Mouse (Mus musculus): ENCODE measurements around the gene Rhod. TPM values are rescaled to one million over a fixed set of nuclear protein-coding genes. Genes with fewer than 3 reads are reported as not detected.
"Not testable (repeated sequence)": the region's sequence is repeated elsewhere in the genome, so short reads cannot be mapped to it uniquely, and the experiment has no call there.

Rhod gene
- total RNA-seq (2021) (10 to 100 TPM; 25.7 to 36.4 TPM), polyA plus RNA-seq (2012; rRNA removed) (35.2 and 39.5 TPM in 2 replicates)
- long read RNA-seq, transcript Rhod-201 (5 exons, 1,344 nt): major isoform, 12 of 21 reads
- long read RNA-seq, transcript Rhod-202 (4 exons, 1,495 nt): minor isoform, 8 of 21 reads
- long read RNA-seq, partial matches to known transcripts: 0 of 21 reads
- long read RNA-seq, other reads (novel, unspliced or antisense): 0 of 21 reads

- DNase-seq: peak; percentile 89
These were observed at the start of gene Rhod for GRCm38 (mm10) chr19:4439161-4439801. Gene Rhod, minus strand, starts transcription at chr19:4439432.

DNA sequence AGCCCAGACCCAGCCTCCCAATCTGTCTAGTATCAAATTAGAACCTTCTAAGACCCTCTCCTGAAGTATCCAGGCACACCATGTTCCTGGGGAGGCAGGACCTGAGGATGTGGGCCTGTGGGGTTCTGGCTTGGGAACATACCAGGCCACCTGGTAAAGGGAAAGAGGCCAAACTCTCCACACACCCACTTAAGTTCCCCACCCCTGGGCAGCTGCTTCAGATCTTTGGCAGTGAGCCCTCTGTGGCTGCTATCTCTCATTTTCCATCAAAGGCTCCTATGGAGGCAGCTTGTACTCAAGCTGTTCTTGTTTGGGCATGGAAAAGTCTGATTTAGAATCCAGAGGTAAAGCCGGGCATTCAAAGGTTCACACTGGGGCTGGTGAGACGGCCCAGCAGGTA lies 48.6 kb upstream of the Rhod start:
- no peak for DNase-seq

DNA sequence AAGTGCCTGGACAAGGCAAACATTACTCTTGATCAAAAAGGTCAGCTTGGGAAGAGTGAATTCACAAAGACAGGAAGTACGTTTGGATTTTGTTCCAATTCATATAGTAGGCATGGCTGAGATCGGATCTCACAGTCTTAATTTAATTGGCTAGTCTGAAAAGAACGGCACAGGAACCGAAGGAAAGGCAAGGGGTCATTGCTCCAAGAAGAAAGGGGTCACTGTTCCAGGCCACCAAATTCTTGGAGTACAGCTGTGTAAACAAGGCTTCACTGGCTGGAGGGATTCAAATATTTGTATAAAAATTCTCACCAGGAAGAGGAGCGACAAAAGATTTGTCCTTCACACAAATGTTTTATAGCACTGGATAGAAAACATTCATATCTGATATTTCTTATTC lies 45.8 kb upstream of the Rhod start:
- no peak for DNase-seq

DNA sequence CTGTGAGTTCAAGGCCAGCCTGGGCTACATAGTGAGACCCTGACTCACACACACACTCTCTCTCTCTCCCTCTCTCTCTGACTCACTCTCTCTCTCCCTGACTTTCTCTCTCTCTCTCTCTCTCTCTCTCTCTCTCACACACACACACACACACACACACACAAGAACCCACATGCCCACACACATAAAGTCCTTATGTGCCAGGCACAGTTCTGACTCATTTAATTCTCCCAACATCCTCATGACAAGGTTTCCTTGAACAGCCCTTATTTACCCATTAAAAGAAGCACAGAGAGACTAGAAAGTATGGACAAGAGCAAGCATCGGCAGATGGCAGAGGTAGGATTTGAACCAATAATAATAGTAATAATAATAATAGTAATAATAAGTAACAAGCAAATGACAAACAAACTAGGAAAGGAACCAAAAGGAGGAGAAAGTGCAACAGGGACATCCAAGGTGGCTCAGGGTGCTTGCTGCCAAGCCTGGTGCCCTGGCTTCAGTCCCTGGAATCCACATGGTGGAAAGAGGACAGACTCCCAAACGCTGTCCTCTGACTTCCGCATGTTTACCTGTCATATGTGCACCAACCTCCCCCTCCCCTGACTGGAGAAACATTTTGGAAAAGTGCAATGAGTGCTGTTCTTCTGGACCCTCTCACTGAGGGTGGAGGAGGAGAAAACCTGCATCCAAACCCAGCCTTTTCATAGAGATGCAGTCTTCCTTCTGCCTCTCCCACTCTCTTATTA lies 43.1 kb upstream of the Rhod start:
- peak; percentile 45 for DNase-seq

DNA sequence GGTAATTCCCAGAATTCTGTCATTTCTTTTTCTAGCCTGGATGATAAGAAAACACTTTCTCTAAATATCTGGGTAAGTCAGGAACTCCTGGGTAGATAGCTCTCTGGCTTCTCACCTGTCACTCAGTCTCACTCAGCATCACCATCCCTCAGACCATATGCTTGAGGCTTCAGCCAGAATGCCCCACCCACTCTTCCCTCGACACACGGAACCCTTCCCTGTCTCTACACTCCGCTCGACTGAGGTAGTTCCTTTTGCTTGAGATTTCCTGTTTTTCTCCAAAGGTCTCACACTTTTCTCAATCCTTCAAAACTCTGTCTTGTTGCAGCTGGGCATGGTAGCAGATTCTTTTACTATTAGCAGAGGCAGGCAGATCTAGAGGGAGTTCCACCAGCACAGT lies 42.1 kb upstream of the Rhod start:
- DNase-seq: no peak

DNA sequence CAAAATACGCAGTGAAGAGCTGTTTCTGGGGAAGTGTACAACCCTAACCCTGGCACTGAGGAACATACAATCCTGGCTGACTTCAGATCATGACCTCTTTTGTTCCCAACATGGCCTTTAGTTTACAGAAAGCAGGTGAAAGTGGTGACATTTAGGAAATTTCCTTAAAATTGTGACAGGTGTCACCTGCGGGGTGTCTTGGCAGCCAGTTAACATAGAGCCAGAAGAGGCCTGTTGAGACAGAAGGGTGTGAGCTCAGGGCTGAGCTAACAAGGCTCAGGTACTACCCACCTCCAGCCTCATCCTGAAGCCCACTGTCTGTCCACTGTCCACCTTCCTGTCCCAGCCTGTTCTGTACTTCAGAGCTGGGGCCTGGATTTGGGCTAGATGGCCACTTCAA lies 40.8 kb upstream of the Rhod start:
- no peak for DNase-seq

DNA sequence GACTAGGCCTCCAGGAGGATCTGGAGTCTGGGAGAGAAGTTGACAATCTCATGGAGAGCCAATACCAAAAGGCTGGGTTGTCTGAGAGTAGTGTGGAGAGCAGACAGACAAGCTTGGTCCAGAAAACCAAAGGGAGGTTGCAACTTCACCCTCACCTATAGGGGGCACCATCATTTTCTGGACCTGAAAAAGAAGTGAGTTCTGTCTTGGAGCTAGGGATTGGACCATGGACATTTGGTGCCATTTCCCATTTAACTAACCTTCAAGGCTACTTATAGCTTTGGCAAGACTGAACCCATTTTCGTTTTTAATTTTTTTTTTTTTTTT lies 38.9 kb upstream of the Rhod start:
- DNase-seq: no peak

DNA sequence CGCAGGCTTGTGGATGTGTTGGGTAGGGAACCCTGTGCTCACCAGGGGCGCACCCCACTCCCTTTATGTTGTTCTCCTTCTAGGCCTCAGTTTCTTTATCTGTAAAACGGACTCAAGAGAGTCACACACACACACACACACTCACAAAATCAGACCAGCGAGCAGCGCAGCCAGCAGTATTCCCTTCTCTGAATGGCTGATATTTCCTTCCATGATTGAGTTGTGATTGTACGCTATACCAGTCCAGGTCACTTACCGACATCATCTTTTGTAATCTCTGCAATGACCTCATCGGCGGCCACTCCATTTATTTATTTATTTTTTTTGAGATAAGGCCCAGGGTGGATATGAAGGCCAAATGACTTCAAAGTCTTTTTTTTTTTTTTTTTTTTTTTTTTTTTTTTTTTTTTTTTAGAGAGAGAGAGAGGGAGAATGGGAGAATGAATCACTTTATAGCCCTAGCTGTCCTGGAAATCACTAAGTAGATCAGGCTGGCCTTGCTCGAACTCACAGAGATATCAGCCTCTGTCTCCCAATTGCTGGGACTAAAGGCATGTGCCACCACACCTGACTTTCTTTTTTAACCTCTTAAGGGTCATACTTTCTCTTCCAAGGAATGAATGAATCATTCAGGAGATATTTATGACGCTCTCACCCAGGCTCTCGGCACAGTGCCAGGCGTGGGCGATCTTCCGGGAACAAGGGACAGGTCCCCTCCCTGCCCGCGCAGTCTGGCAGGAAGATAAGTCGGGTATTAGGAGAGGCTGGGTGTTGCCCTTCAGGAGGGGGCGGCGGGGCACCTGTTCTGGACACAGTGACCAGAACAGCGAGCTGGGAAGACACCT lies 38.3 kb upstream of the Rhod start, which contains the start of gene Syt12:
Gene Syt12 (minus strand): TSS at position 103 of the 845 bp plus-strand sequence.
- DNase-seq: peak; percentile 87

- DNase-seq: peak; percentile 75
These were observed 37.5 kb upstream of the Rhod start for GRCm38 (mm10) chr19:4476601-4477257.

DNA sequence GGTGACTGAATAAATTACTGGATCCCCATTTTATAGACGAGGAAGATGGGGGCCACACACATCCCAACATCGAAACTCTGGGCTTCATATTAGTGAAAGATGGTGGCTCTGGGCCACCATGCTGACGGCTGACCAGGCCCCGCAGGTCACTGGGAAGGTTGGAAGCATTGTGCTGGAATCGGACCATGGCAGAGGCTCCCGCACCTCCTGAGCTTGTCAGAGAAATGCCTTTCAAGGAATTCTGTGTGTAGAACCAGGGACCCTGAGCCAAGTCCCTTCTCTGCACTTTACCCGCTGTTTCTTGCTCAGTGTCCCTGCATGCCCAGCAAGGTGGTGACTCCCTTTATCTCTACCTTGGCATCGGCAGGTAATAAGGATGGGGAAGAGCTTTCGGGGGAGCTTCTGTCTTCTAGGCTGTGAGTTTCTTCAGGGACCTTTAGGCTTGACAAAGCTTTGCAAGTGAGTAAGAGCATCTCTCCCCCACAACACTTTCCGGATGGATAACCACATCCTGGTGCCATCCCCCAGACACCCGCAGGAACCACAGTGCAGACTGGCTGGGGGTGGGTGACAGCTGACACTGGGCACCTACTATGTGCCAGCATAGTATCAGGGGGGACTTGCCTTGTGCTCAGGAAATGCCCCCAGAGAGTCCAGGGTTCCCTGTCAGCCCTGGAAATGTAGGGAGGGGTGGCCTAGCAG lies 36.1 kb upstream of the Rhod start:
- DNase-seq: no peak

GRCm38 (mm10) chr19:4474739-4475138 lies 35.5 kb upstream of the Rhod start:
- DNase-seq: peak; percentile 57

- DNase-seq: no peak
These were observed 34.3 kb upstream of the Rhod start for GRCm38 (mm10) chr19:4473549-4473948.

DNA sequence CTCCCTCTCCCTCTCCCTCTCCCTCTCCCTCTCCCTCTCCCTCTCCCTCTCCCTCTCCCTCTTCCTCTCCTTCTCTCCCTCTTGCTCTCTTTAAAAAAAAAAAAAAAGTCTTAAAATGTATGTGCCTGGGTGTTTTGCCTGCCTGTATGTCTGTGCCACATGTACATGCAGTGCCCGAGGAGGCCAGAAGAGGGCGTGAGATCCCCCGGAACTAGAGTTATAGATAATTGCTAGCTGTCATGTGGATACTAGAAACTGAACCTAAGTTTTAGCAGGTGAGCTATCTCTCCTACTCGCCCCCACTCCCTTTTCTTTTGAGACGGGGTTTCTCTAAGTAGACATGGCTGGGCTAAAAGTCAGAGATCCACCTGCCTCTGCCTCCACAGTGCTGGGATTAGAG lies 29.1 kb upstream of the Rhod start:
- DNase-seq: peak; percentile 57

- DNase-seq: no peak
These were observed 25.4 kb upstream of the Rhod start for GRCm38 (mm10) chr19:4464666-4465065.

- no peak for DNase-seq
These were observed 22.7 kb upstream of the Rhod start for GRCm38 (mm10) chr19:4461981-4462380.

DNA sequence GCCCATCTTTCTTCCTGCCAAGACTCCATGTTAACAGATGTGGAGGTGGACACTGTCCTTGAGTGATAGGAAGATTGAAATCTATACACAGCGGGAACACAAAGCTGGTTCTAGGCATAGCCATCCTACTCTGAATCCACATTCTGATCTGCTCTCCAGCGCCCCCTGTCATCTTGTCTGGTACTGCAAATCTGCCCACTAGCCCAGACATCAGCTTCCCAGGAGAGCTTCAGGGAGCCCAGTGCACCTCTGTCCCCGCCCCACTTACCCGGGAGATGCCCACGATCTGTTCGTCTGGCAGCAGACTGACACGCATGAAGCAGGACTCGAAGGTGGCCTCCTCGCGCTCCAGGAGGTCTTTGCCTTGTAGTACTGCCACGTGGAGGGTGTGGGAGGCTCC lies 17.0 kb upstream of the Rhod start:
- DNase-seq: peak; percentile 61

GRCm38 (mm10) chr19:4455071-4455800 lies 16.0 kb upstream of the Rhod start:
- peak; percentile 74 for DNase-seq

- DNase-seq: not testable (repeated sequence)
These were observed 14.8 kb upstream of the Rhod start for GRCm38 (mm10) chr19:4454040-4454439.

- no peak for DNase-seq
These were observed 13.3 kb upstream of the Rhod start for GRCm38 (mm10) chr19:4452525-4452924.

DNA sequence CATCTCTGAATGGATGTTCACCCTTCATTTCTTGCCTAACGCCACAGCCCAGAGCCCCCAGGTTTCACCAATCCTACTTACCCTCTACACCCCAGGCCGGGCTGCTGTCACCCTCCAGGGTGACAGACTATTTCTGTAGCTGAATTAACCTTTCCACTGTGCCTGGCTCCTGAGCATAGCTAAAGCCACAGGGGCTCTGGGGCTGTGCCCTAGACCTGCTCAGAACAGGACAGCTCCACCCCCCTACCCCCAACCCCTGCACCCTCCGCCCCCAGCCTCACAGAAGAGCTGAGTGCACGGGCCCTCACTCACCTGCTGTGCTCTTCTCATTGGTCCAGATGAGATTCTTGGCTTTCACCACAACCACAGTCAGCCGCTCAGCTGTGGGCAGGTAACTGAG lies 12.7 kb upstream of the Rhod start:
- no peak for DNase-seq

- DNase-seq: no peak
These were observed 11.9 kb upstream of the Rhod start for GRCm38 (mm10) chr19:4451098-4451497.

All from adrenal gland, adult 2 months (tissue).